Mouse (Mus musculus) neural tube, embryonic 15.5 days (tissue): ENCODE results near the gene Gm813. TPM values are rescaled to one million over a fixed set of nuclear protein-coding genes. Genes with fewer than 3 reads are reported as not detected.
A peak's percentile ranks its signal among the peaks of the same experiment; 100 is the strongest.
"Not testable (repeated sequence)": the region's sequence is repeated elsewhere in the genome, so short reads cannot be mapped to it uniquely, and the experiment has no call there.

ENCODE experiments used
- ATAC-seq: fragments of 200-750 bp; cut with Nextera tagmentation; 2 replicates; pipeline ENCODE4 v1.8.0; 2017; ENCODE audit warnings: mild to moderate bottlenecking, moderate TSS enrichment, moderate library complexity; ENCODE audit not compliant: low FRiP score
- H3K27ac ChIP-seq: fragments of 300-500 bp; sonication (generic); replicated peaks from 2 replicates; pipeline ENCODE4 v1.5.1; 2015; ENCODE audit warnings: mild to moderate bottlenecking, inconsistent platforms
- H3K27me3 ChIP-seq: fragments of 300-500 bp; sonication (generic); replicated peaks from 2 replicates; pipeline ENCODE4 v1.6.1; 2015; ENCODE audit warnings: inconsistent platforms
- H3K36me3 ChIP-seq: fragments of 300-500 bp; sonication (generic); 2 replicates; pipeline ENCODE4 v1.6.1; 2015; ENCODE audit warnings: inconsistent platforms
- H3K4me1 ChIP-seq: fragments of 300-500 bp; sonication (generic); 2 replicates; pipeline ENCODE4 v1.6.1; 2015; ENCODE audit warnings: inconsistent platforms
- H3K4me2 ChIP-seq: fragments of 300-500 bp; sonication (generic); 2 replicates; pipeline ENCODE4 v1.6.1; 2015; ENCODE audit warnings: inconsistent platforms, mild to moderate bottlenecking, moderate library complexity
- H3K4me3 ChIP-seq: fragments of 300-500 bp; sonication (generic); replicated peaks from 2 replicates; pipeline ENCODE4 v1.5.1; 2015; ENCODE audit warnings: mild to moderate bottlenecking, inconsistent platforms
- H3K9ac ChIP-seq: fragments of 300-500 bp; sonication (generic); replicated peaks from 2 replicates; pipeline ENCODE4 v1.6.1; 2015; ENCODE audit warnings: mild to moderate bottlenecking, inconsistent platforms
- H3K9me3 ChIP-seq: fragments of 300-500 bp; sonication (generic); replicated peaks from 2 replicates; pipeline ENCODE4 v1.6.1; 2016; ENCODE audit warnings: inconsistent platforms
- WGBS: fragments of 180-500 bp; shearing (Covaris S2); methylation state at CpG from one replicate; pipeline ENCODE4 v1.1.7; 2015; ENCODE audit warnings: mixed read lengths; 5-methylcytosine and 5-hydroxymethylcytosine counted together
- polyA plus RNA-seq: library from polyadenylated mRNA; unstranded; fragments of >200 nt; fragmentation: Nextera tagmentation; extraction: Ambion mirVana; gene quantifications from 2 replicates; pipeline ENCODE4 v1.2.1, GENCODE M21; 2015

Gm813 gene
- polyA plus RNA-seq, result not detected in 2 replicates

GRCm38 (mm10) chr16:58616878-58617277 lies at the start of gene Gm813:
TSS of gene Gm813 (minus strand) at chr16:58616978.
- ATAC-seq, result no peak
- no peaks in the 10 kb centered on the region for H3K9me3 ChIP-seq
- WGBS, result 91% methylated on average over 6 of the region's 6 CpGs

DNA sequence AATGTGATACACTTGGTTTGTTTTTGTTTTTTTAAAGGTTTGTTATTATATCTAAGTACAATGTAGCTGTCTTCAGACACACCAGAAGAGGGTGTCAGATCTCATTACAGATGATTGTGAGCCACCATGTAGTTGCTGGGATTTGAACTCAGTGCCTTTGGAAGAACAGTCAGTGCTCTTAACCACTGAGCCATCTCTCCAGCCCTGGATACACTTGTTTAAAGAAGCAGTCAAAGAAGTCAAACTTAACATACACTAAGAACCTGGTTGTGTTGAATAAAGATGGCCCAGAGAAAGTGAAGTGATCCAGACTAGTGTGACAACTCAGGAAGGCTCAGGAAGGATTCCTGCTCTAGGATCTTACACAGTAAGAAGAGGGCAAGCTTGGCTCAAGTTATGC lies 48.4 kb upstream of the Gm813 start:
- not testable (repeated sequence) for H3K27me3 ChIP-seq, H3K9ac ChIP-seq, ATAC-seq, H3K27ac ChIP-seq, H3K36me3 ChIP-seq, H3K4me2 ChIP-seq, H3K9me3 ChIP-seq, H3K4me1 ChIP-seq, H3K4me3 ChIP-seq

More at GRCm38 (mm10) chr16:58616878-58617277, at the start of gene Gm813:
- no peak within 1 kb of the TSS for H3K27ac ChIP-seq
- H3K27me3 ChIP-seq, result no peaks in the 10 kb centered on the region
- no peak within 1 kb of the TSS for H3K4me3 ChIP-seq
- no peak within 1 kb of the TSS for H3K4me2 ChIP-seq
- H3K9ac ChIP-seq, result no peak within 1 kb of the TSS
- H3K36me3 ChIP-seq, result no peaks in the 10 kb centered on the region
- no peaks in the 10 kb centered on the region for H3K4me1 ChIP-seq

DNA sequence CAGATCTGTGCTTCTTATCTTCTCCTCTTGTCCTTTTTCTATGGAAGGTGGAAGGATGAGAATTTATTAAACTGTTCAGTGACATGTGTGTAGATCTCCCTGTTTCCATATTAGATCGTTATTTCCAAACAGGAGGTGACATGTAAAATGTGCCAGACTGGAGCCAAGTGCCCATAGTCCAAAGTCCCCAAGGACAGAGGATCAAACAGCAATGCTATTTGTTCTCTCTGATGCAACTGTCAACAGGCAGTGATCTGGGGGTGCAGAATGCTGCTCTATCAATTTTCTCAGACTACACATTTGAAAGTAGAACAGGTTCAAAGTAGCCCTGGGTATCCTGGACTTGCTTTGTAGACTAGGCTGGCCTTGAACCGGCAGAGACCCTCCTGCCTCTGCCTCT lies 47.0 kb upstream of the Gm813 start:
- no peak for ATAC-seq
- WGBS, result 92% methylated on average over 2 of the region's 2 CpGs
- no peak overlapping the region for H3K9ac ChIP-seq

GRCm38 (mm10) chr16:58663021-58663420 lies 46.2 kb upstream of the Gm813 start:
- Histone ChIP-seq H3K27ac (no peak overlapping the region), H3K9me3 (no peaks in the 10 kb centered on the region), H3K4me1 (no peaks in the 10 kb centered on the region), H3K36me3 (no peaks in the 10 kb centered on the region), H3K9ac (no peak overlapping the region), H3K4me2 (no peak overlapping the region), H3K27me3 (no peaks in the 10 kb centered on the region), H3K4me3 (no peak overlapping the region)
- ATAC-seq, result peak; percentile 75; the same call in 1 of the 2 replicates
- 74% methylated on average over 5 of the region's 5 CpGs for WGBS

More for the DNA sequence above, 47.0 kb upstream of the Gm813 start:
- Histone ChIP-seq H3K4me1 (no peaks in the 10 kb centered on the region), H3K4me3 (no peak overlapping the region), H3K36me3 (no peaks in the 10 kb centered on the region), H3K4me2 (no peak overlapping the region), H3K9me3 (no peaks in the 10 kb centered on the region), H3K27ac (no peak overlapping the region), H3K27me3 (no peaks in the 10 kb centered on the region)

GRCm38 (mm10) chr16:58662287-58662791 lies 45.6 kb upstream of the Gm813 start:
- Histone ChIP-seq H3K27me3 (no peaks in the 10 kb centered on the region), H3K9me3 (no peaks in the 10 kb centered on the region), H3K4me3 (no peak overlapping the region), H3K4me1 (no peaks in the 10 kb centered on the region), H3K4me2 (no peak overlapping the region), H3K9ac (no peak overlapping the region), H3K27ac (no peak overlapping the region), H3K36me3 (no peaks in the 10 kb centered on the region)
- no peak for ATAC-seq

- Histone ChIP-seq H3K4me1 (no peaks in the 10 kb centered on the region), H3K4me3 (no peak overlapping the region), H3K9ac (no peak overlapping the region), H3K9me3 (no peaks in the 10 kb centered on the region), H3K27ac (no peak overlapping the region), H3K27me3 (no peaks in the 10 kb centered on the region), H3K4me2 (no peak overlapping the region), H3K36me3 (no peaks in the 10 kb centered on the region)
- no peak for ATAC-seq
- WGBS, result 79% methylated on average over 5 of the region's 5 CpGs
Observed at GRCm38 (mm10) chr16:58661826-58662225, 45.0 kb upstream of the Gm813 start.

GRCm38 (mm10) chr16:58658668-58659067 lies 41.9 kb upstream of the Gm813 start:
- ATAC-seq, result no peak
- no peaks in the 10 kb centered on the region for H3K27me3 ChIP-seq
- WGBS, result 94% methylated on average over 6 of the region's 6 CpGs
- H3K4me2 ChIP-seq, result no peak overlapping the region
- H3K9ac ChIP-seq, result no peak overlapping the region
- no peaks in the 10 kb centered on the region for H3K9me3 ChIP-seq
- H3K4me3 ChIP-seq, result no peak overlapping the region
- no peak overlapping the region for H3K27ac ChIP-seq
- no peaks in the 10 kb centered on the region for H3K4me1 ChIP-seq
- H3K36me3 ChIP-seq, result no peaks in the 10 kb centered on the region

- WGBS, result 94% methylated on average over 4 of the region's 4 CpGs
- no peak overlapping the region for H3K9ac ChIP-seq
Observed at GRCm38 (mm10) chr16:58656526-58656925, 39.7 kb upstream of the Gm813 start.

DNA sequence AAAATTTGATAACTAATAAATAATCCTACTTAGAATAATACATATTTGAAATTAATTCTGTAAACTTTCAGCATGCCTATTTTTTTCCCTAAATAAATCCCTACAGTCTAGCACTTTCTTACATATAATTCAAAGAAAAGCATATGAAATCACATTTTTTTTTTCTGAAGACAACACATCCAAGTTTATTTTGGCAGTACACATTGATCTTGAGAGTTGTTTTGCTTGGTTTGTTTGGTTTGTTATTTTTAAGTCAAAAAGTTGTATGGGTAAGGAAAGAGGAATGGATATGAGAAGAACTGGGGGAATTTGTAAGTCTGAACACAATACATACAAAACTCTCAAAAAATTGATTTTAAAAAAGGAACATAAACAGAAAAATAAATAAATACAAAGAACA lies 39.0 kb upstream of the Gm813 start:
- H3K9ac ChIP-seq, result no peak overlapping the region
- no peaks in the 10 kb centered on the region for H3K27me3 ChIP-seq
- H3K4me3 ChIP-seq, result no peak overlapping the region
- H3K27ac ChIP-seq, result no peak overlapping the region
- no peak for ATAC-seq
- no peaks in the 10 kb centered on the region for H3K9me3 ChIP-seq
- no peak overlapping the region for H3K4me2 ChIP-seq
- H3K36me3 ChIP-seq, result no peaks in the 10 kb centered on the region
- no peaks in the 10 kb centered on the region for H3K4me1 ChIP-seq

More at GRCm38 (mm10) chr16:58656526-58656925, 39.7 kb upstream of the Gm813 start:
- Histone ChIP-seq H3K36me3 (no peaks in the 10 kb centered on the region), H3K9me3 (no peaks in the 10 kb centered on the region), H3K27ac (no peak overlapping the region), H3K4me1 (no peaks in the 10 kb centered on the region), H3K27me3 (no peaks in the 10 kb centered on the region), H3K4me2 (no peak overlapping the region), H3K4me3 (no peak overlapping the region)
- ATAC-seq, result no peak

- no peaks in the 10 kb centered on the region for H3K36me3 ChIP-seq
- 97% methylated on average over 10 of the region's 10 CpGs for WGBS
- H3K4me3 ChIP-seq, result no peak overlapping the region
- H3K27me3 ChIP-seq, result no peaks in the 10 kb centered on the region
- no peaks in the 10 kb centered on the region for H3K9me3 ChIP-seq
- ATAC-seq, result no peak
- H3K27ac ChIP-seq, result no peak overlapping the region
- no peak overlapping the region for H3K9ac ChIP-seq
- no peaks in the 10 kb centered on the region for H3K4me1 ChIP-seq
- H3K4me2 ChIP-seq, result no peak overlapping the region
Observed at GRCm38 (mm10) chr16:58649979-58650378, 33.2 kb upstream of the Gm813 start.

DNA sequence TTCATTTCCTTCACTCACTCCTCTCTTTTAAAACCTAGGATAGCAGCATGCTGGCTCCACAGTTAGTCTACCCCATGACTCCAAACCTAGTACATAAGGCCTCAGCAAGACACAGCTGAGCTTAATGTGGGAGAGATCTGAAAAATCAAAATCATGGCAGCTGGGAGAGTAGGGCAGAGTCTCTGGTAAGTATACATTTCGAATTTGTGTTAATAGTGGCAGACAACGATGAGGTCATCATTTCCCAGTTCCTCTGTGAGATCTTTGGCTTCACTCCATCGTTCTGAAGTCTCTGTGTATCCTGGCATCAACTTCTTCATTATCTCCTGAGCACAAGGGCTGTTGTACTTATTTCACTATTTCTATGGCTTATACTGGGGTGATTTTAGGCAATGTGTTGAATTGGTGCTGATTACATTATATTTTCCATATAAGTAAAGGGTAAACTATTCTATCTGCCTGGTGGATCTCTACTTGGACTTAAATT lies 22.0 kb upstream of the Gm813 start, which contains the start of gene E330017A01Rik:
TSS of gene E330017A01Rik (minus strand) at position 51 of the 487 bp plus-strand sequence.
- H3K4me3 ChIP-seq, result no peak within 1 kb of the TSS
- no peaks in the 10 kb centered on the region for H3K4me1 ChIP-seq
- no peak within 1 kb of the TSS for H3K27ac ChIP-seq
- H3K4me2 ChIP-seq, result no peak within 1 kb of the TSS
- H3K9ac ChIP-seq, result no peak within 1 kb of the TSS
- no peaks in the 10 kb centered on the region for H3K9me3 ChIP-seq
- no peaks in the 10 kb centered on the region for H3K36me3 ChIP-seq
- no peaks in the 10 kb centered on the region for H3K27me3 ChIP-seq
- 77% methylated on average over 3 of the region's 3 CpGs for WGBS
- ATAC-seq, result no peak

GRCm38 (mm10) chr16:58638016-58638415 lies 21.2 kb upstream of the Gm813 start:
- ATAC-seq, result no peak
- no peaks in the 10 kb centered on the region for H3K36me3 ChIP-seq
- H3K4me1 ChIP-seq, result no peaks in the 10 kb centered on the region
- H3K4me3 ChIP-seq, result no peak overlapping the region
- no peaks in the 10 kb centered on the region for H3K27me3 ChIP-seq
- no peak overlapping the region for H3K27ac ChIP-seq
- no peaks in the 10 kb centered on the region for H3K9me3 ChIP-seq
- no peak overlapping the region for H3K4me2 ChIP-seq
- 78% methylated on average over 7 of the region's 7 CpGs for WGBS
- H3K9ac ChIP-seq, result no peak overlapping the region
